Mouse (Mus musculus): ENCODE results near the gene Neil1. TPM values are rescaled to one million over a fixed set of nuclear protein-coding genes. Genes with fewer than 3 reads are reported as not detected.

The Neil1 gene
- polyA plus RNA-seq, 1 experiment from 2014 or later: 7.0 TPM

- no peak overlapping the region for H3K27ac ChIP-seq (ENCODE audit: low read length)
- no peaks in the 10 kb centered on the region for H3K4me1 ChIP-seq (ENCODE audit: control insufficient read depth, insufficient read depth, low read length)
- no peaks in the 10 kb centered on the region for H3K27me3 ChIP-seq (ENCODE audit: control insufficient read depth, insufficient read depth, low read length)
- 84% methylated on average over 6 of the region's 6 CpGs for whole genome bisulfite sequencing
- no peak overlapping the region for H3K4me3 ChIP-seq (ENCODE audit: low read depth, low read length)
- no peaks in the 10 kb centered on the region for H3K9me3 ChIP-seq (ENCODE audit: control insufficient read depth, low read depth, low read length)
- peaks cover 50% of the 10 kb centered on the region for H3K36me3 ChIP-seq (ENCODE audit: control insufficient read depth, insufficient read depth, low read length)
- H3K4me2 ChIP-seq (replicated peaks; ENCODE audit: low read depth, low read length): no peak overlapping the region
- H3K9ac ChIP-seq (replicated peaks; ENCODE audit: low read depth, low read length): no peak overlapping the region
- no peak for ATAC-seq (ENCODE audit: insufficient number of reproducible peaks, insufficient read depth, low FRiP score, low read depth)
These were observed 10.9 kb downstream of the Neil1 start for GRCm38 (mm10) chr9:57137246-57137645.

GRCm38 (mm10) chr9:57130577-57131433, 17.3 kb downstream of the Neil1 start, which contains the start of gene Man2c1:
Gene Man2c1, plus strand, starts transcription at chr9:57130690.
- under 1% methylated on average over 57 of the region's 58 CpGs for WGBS
- Histone ChIP-seq H3K36me3 (ENCODE audit: control insufficient read depth, insufficient read depth, low read length) (peaks cover 29% of the 10 kb centered on the region), H3K9me3 (ENCODE audit: control insufficient read depth, low read depth, low read length) (no peaks in the 10 kb centered on the region), H3K4me3 (ENCODE audit: low read depth, low read length) (peak within 1 kb of the TSS; percentile 87), H3K27me3 (ENCODE audit: control insufficient read depth, insufficient read depth, low read length) (no peaks in the 10 kb centered on the region), H3K4me2 (replicated peaks; ENCODE audit: low read depth, low read length) (peak within 1 kb of the TSS; percentile 81), H3K4me1 (ENCODE audit: control insufficient read depth, insufficient read depth, low read length) (no peaks in the 10 kb centered on the region), H3K9ac (replicated peaks; ENCODE audit: low read depth, low read length) (peak within 1 kb of the TSS; percentile 73), H3K27ac (ENCODE audit: low read length) (peak within 1 kb of the TSS; percentile 97)
- ATAC-seq (ENCODE audit: insufficient number of reproducible peaks, insufficient read depth, low FRiP score, low read depth): peak; percentile 89

- no peak for ATAC-seq (ENCODE audit: insufficient number of reproducible peaks, insufficient read depth, low FRiP score, low read depth)
- H3K27me3 ChIP-seq (ENCODE audit: control insufficient read depth, insufficient read depth, low read length): no peaks in the 10 kb centered on the region
- H3K9ac ChIP-seq (replicated peaks; ENCODE audit: low read depth, low read length): no peak overlapping the region
- no peak overlapping the region for H3K27ac ChIP-seq (ENCODE audit: low read length)
- H3K9me3 ChIP-seq (ENCODE audit: control insufficient read depth, low read depth, low read length): no peaks in the 10 kb centered on the region
- H3K4me2 ChIP-seq (replicated peaks; ENCODE audit: low read depth, low read length): peak overlapping the region; percentile 81; the same call in 1 of the 2 replicates
- H3K4me3 ChIP-seq (ENCODE audit: low read depth, low read length): peak overlapping the region; percentile 87; the same call in 1 of the 2 replicates
- peaks cover 36% of the 10 kb centered on the region for H3K36me3 ChIP-seq (ENCODE audit: control insufficient read depth, insufficient read depth, low read length)
- H3K4me1 ChIP-seq (ENCODE audit: control insufficient read depth, insufficient read depth, low read length): no peaks in the 10 kb centered on the region
These were observed 18.5 kb downstream of the Neil1 start for GRCm38 (mm10) chr9:57129641-57130040.

GRCm38 (mm10) chr9:57117261-57117755, 30.8 kb downstream of the Neil1 start:
- Histone ChIP-seq H3K27ac (ENCODE audit: low read length) (no peak overlapping the region), H3K9ac (replicated peaks; ENCODE audit: low read depth, low read length) (no peak overlapping the region), H3K4me1 (ENCODE audit: control insufficient read depth, insufficient read depth, low read length) (no peaks in the 10 kb centered on the region), H3K9me3 (ENCODE audit: control insufficient read depth, low read depth, low read length) (no peaks in the 10 kb centered on the region), H3K4me3 (ENCODE audit: low read depth, low read length) (no peak overlapping the region), H3K4me2 (replicated peaks; ENCODE audit: low read depth, low read length) (no peak overlapping the region), H3K36me3 (ENCODE audit: control insufficient read depth, insufficient read depth, low read length) (peaks cover 65% of the 10 kb centered on the region), H3K27me3 (ENCODE audit: control insufficient read depth, insufficient read depth, low read length) (no peaks in the 10 kb centered on the region)
- no peak for ATAC-seq (ENCODE audit: insufficient number of reproducible peaks, insufficient read depth, low FRiP score, low read depth)
- WGBS: 91% methylated on average over 13 of the region's 13 CpGs

Other genes starting within 250 kb of the Neil1 start
- gene Snx33, start 219.9 kb downstream of the Neil1 start, polyA plus RNA-seq (2014; fragmentation: Nextera tagmentation; extraction: Ambion mirVana): 8.8 and 9.5 TPM in 2 replicates
- 76.8 and 78.1 TPM in 2 replicates for gene Imp3, start 210.8 kb downstream of the Neil1 start, polyA plus RNA-seq (2014; fragmentation: Nextera tagmentation; extraction: Ambion mirVana)
- gene Snupn, start 197.4 kb downstream of the Neil1 start, polyA plus RNA-seq (2014; fragmentation: Nextera tagmentation; extraction: Ambion mirVana): 19.5 and 21.9 TPM in 2 replicates
- 28.0 and 32.6 TPM in 2 replicates for gene Ptpn9, start 153.4 kb downstream of the Neil1 start, polyA plus RNA-seq (2014; fragmentation: Nextera tagmentation; extraction: Ambion mirVana)
- 42.7 and 46.4 TPM in 2 replicates for gene Sin3a, start 76.3 kb downstream of the Neil1 start, polyA plus RNA-seq (2014; fragmentation: Nextera tagmentation; extraction: Ambion mirVana)
- gene Man2c1, start 17.6 kb downstream of the Neil1 start, polyA plus RNA-seq (2014; fragmentation: Nextera tagmentation; extraction: Ambion mirVana): 43.7 and 45.3 TPM in 2 replicates
- 91.9 and 94.8 TPM in 2 replicates for gene Commd4, start 10.0 kb upstream of the Neil1 start, polyA plus RNA-seq (2014; fragmentation: Nextera tagmentation; extraction: Ambion mirVana)
- gene Trcg1, start 88.3 kb upstream of the Neil1 start, polyA plus RNA-seq (2014; fragmentation: Nextera tagmentation; extraction: Ambion mirVana): not detected in 2 replicates
- gene 1700017B05Rik, start 114.3 kb upstream of the Neil1 start, polyA plus RNA-seq (2014; fragmentation: Nextera tagmentation; extraction: Ambion mirVana): 24.0 and 25.6 TPM in 2 replicates